Mouse (Mus musculus) ES-E14 (cell line): ENCODE data around the gene Fgd5. TPM values are rescaled to one million over a fixed set of nuclear protein-coding genes. Genes with fewer than 3 reads are reported as not detected.
"Not testable (repeated sequence)": the region's sequence is repeated elsewhere in the genome, so short reads cannot be mapped to it uniquely, and the experiment has no call there.

Experiments
- DNase-seq: peaks from one replicate; pipeline ENCODE4 v3.0.0-alpha.2; 2013; ENCODE audit warnings: low read depth, low spot score
- H3K27ac ChIP-seq: 2 replicates; pipeline ENCODE4 v1.5.1; 2012; ENCODE audit warnings: low read depth, mild to moderate bottlenecking, low read length, moderate library complexity, mixed read lengths; ENCODE audit not compliant: poor library complexity, insufficient read depth, severe bottlenecking
- H3K36me3 ChIP-seq: 2 replicates; pipeline ENCODE4 v1.6.1; 2012; ENCODE audit warnings: mild to moderate bottlenecking, low read length, moderate library complexity, mixed read lengths; ENCODE audit not compliant: control insufficient read depth, poor library complexity, insufficient read depth, severe bottlenecking
- H3K4me1 ChIP-seq, 2 experiments: fragments of 150-350 bp in 1 of 2; sonication (generic) in 1 of 2; 2 replicates each; pipeline ENCODE4 v1.6.1; 2012; ENCODE audit warnings: low read length in 2 of 2, mild to moderate bottlenecking in 1 of 2, mixed read lengths in 1 of 2; ENCODE audit not compliant: control insufficient read depth in 2 of 2, insufficient read depth in 2 of 2, poor library complexity in 1 of 2
- H3K4me3 ChIP-seq, 2 experiments: fragments of 150-350 bp in 1 of 2; sonication (generic) in 1 of 2; 2 replicates each; pipeline ENCODE4 v1.5.1; 2012; ENCODE audit warnings: low read length in 2 of 2, low read depth in 1 of 2, mild to moderate bottlenecking in 1 of 2, mixed read lengths in 1 of 2; ENCODE audit not compliant: insufficient read depth in 1 of 2, poor library complexity in 1 of 2, severe bottlenecking in 1 of 2
- H3K9ac ChIP-seq: 2 replicates; pipeline ENCODE4 v1.6.1; 2012; ENCODE audit warnings: low read depth, mild to moderate bottlenecking, low read length, mixed read lengths; ENCODE audit not compliant: poor library complexity, insufficient read depth, severe bottlenecking
- H3K9me3 ChIP-seq: fragments of 150-350 bp; sonication (generic); 2 replicates; pipeline ENCODE4 v1.6.1; 2012; ENCODE audit warnings: low read depth, mild to moderate bottlenecking, low read length; ENCODE audit not compliant: control insufficient read depth, insufficient read depth
- CHD2 ChIP-seq: IDR thresholded peaks from 2 replicates; pipeline ENCODE4 v1.6.1; 2014; ENCODE audit warnings: mild to moderate bottlenecking, low read depth, low read length, inconsistent platforms
- HCFC1 ChIP-seq: IDR thresholded peaks from 2 replicates; pipeline ENCODE4 v1.6.1; 2012; ENCODE audit warnings: low read length, inconsistent platforms, borderline replicate concordance; ENCODE audit not compliant: insufficient read depth
- MAFK ChIP-seq: IDR thresholded peaks from 2 replicates; pipeline ENCODE4 v1.6.1; 2014; ENCODE audit warnings: mild to moderate bottlenecking, low read depth, low read length, inconsistent platforms; ENCODE audit not compliant: insufficient read depth
- ZC3H11A ChIP-seq: IDR thresholded peaks from 2 replicates; pipeline ENCODE4 v1.6.1; 2012; ENCODE audit warnings: low read depth, mild to moderate bottlenecking, inconsistent platforms, low read length, borderline replicate concordance
- ZNF384 ChIP-seq: IDR thresholded peaks from 2 replicates; pipeline ENCODE4 v1.6.1; 2012; ENCODE audit warnings: low read depth, low read length, inconsistent platforms
- in situ Hi-C, 2 experiments: fragments of 600-800 bp; cut with MboI; formaldehyde crosslinking; loops; one replicate each; pipeline ENCODE4 v1.15.1; 2025; ENCODE audit warnings: low sequenced_read_pairs in 2 of 2, inconsistent platforms in 1 of 2; ENCODE audit not compliant: unreplicated experiment in 2 of 2
- total RNA-seq: library from RNA; depleted of rRNA; stranded (reverse); fragments of 300-350 nt; gene quantifications from 2 replicates; pipeline ENCODE4 v1.2.3, GENCODE M21; 2012; rRNA removed

Gene Fgd5
- 2.5 and 5.8 TPM in 2 replicates for total RNA-seq

GRCm38 (mm10) chr6:91978371-91979300, at the start of gene Fgd5:
TSS of gene Fgd5 (plus strand) at chr6:91978878.
- H3K4me1 ChIP-seq, result peaks cover 2 to 16% of the 10 kb centered on the region in 2 experiments; a peak in 3 of 4 replicates
- in situ Hi-C loops, result no loop called here
- no peak for TF ChIP-seq MAFK
- TF ChIP-seq ZNF384, result peak; percentile 89
- no peaks in the 10 kb centered on the region for H3K36me3 ChIP-seq
- no peak within 1 kb of the TSS for H3K27ac ChIP-seq
- H3K9ac ChIP-seq, result peak within 1 kb of the TSS; percentile 75
- H3K4me3 ChIP-seq, result peak within 1 kb of the TSS; percentile 82 to 92
- H3K9me3 ChIP-seq, result no peaks in the 10 kb centered on the region
- peak; percentile 19 for DNase-seq

DNA sequence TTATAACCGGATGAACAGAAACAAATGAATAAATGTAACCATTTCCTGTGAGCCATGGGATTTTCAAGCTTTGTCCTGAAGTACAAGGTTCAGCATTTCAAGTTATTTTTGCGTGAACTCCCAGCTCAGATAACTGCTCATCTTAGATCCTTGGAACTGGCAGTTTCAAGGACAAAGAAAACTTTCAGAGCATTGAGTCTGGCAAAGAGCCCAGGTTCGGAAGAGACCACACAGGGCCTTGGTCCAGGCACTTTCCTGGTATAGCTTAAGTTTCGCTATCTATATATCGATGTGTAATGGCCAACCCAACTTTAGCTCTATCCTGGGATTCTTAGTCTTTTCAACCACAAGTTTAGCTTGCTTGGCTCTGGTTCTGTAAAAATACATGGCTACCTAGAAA, 47.4 kb upstream of the Fgd5 start:
- TF ChIP-seq ZNF384 (no peak), CHD2 (no peak), HCFC1 (no peak), MAFK (no peak), ZC3H11A (no peak)
- no peaks in the 10 kb centered on the region for H3K4me1 ChIP-seq
- DNase-seq, result no peak
- H3K27ac ChIP-seq, result no peak overlapping the region
- H3K4me3 ChIP-seq, result no peak overlapping the region
- in situ Hi-C loops, result no loop called here
- no peak overlapping the region for H3K9ac ChIP-seq
- H3K36me3 ChIP-seq, result no peaks in the 10 kb centered on the region
- no peaks in the 10 kb centered on the region for H3K9me3 ChIP-seq

DNA sequence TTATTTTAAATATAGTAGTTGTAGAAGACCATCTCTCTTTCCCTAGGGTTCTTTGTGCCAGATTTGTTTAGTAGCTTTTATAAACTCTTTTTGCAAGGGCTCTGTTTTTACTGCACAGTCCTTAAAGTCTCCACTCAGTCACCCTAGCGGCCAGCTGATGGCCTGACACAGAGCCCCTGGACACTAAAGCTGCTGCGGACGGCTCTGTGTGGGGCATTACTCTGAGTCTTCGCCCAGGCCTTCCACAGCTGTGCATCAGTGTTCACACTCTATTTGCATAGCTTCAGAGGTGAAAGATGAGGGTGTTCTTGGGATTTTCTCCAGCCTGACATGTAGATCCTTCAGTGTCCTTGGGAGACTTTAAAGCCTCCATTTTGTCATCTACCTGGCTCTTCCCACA, 40.2 kb upstream of the Fgd5 start:
- Histone ChIP-seq H3K36me3 (no peaks in the 10 kb centered on the region), H3K4me1 (peaks cover 0 to 6% of the 10 kb centered on the region in 2 experiments; a peak in 1 of 4 replicates), H3K4me3 (no peak overlapping the region), H3K27ac (no peak overlapping the region), H3K9me3 (no peaks in the 10 kb centered on the region), H3K9ac (no peak overlapping the region)
- DNase-seq, result no peak
- TF ChIP-seq HCFC1, result no peak
- no peak for TF ChIP-seq MAFK
- no peak for TF ChIP-seq ZNF384
- no peak for TF ChIP-seq ZC3H11A
- no peak for TF ChIP-seq CHD2
- in situ Hi-C loops, result no loop called here

DNA sequence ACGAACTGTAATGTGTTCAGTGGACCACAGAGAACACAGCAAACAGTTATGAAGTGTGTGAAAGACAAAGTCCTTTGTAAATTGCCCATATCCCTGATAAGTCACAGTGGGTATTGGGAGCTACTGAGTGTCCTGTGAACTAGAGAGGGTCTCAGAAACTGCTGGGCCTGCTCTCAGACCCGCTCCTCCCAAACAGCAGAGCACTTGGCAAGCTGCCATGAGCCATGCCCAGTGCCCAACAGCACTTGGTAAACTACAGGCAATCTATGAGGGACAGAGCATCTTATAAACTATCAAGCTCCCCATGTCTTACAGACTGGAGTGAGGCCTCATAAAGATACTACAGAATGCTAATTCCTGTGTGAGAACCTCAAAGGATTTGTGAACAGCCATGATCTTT, 30.3 kb upstream of the Fgd5 start:
- Histone ChIP-seq H3K36me3 (no peaks in the 10 kb centered on the region), H3K9me3 (no peaks in the 10 kb centered on the region), H3K4me3 (no peak overlapping the region), H3K27ac (no peak overlapping the region), H3K4me1 (no peaks in the 10 kb centered on the region), H3K9ac (no peak overlapping the region)
- TF ChIP-seq HCFC1, result no peak
- TF ChIP-seq ZNF384, result no peak
- TF ChIP-seq ZC3H11A, result no peak
- no peak for TF ChIP-seq MAFK
- TF ChIP-seq CHD2, result no peak
- in situ Hi-C loops, result no loop called here
- DNase-seq, result no peak

- H3K27ac ChIP-seq, DNase-seq, H3K4me3 ChIP-seq, H3K9me3 ChIP-seq, H3K4me1 ChIP-seq, in situ Hi-C loops, H3K9ac ChIP-seq, H3K36me3 ChIP-seq: not testable (repeated sequence)
Measured at GRCm38 (mm10) chr6:91958015-91958414, 20.7 kb upstream of the Fgd5 start.
